Mouse (Mus musculus): ENCODE data around the gene Gm10277.

The Gm10277 gene

GRCm38 (mm10) chr11:77800491-77800868, 12.9 kb upstream of the Gm10277 start:
- no peak for DNase-seq (ENCODE audit: low spot score in 2 of 2)

DNA sequence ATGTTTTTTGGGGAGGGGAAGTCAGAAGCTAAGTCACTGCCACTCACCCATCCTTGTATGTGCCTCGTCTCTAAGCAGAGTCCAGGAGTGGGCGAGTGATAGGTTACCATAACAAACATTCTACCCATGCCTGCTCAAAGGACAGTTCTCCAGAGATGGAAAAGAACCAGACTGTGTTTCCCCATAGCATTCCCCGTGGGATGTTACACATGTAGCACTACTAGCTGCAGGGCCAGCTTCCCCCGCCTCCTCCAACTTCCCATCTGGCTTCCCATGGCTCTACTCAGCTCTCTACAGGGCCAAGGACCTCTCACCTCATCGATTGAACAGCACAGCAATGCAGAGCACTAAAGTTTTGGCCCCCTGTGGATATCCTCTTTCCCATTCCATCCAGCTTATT, 7.7 kb upstream of the Gm10277 start:
- DNase-seq (ENCODE audit: low spot score in 2 of 2): no peak

DNA sequence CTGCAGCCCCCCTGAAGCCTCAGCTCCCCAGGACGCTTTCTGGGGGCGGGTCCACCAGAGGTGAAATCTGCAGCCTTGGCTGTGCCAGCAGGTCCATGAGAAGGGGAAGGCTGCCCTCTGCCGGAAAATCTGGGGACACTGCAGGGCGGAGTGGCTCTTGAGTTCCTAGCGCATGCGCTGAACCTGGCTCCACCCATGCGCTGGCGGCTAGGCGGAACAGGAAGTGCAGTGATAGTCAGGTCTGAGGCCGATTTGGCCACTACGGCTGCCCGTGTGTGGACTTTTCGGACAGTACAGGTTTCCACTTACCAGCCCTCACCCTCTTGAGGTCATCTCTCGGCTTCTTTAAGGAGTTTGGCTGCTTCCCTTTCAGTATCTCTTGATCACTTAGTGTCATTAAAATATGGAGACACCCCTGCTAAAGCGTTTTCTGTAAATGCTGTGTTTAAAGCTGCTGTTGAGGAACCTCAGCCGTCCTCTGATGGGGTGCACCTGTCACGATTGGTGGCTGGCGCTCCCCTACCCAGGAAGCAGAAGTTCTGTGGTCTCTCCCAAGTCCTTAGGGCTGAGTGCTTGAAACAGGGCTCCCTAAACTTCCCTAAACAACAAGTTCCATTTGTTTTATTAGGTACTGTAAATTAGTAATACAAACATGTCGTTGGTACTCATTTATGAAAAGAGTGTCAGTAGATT, 5.8 kb upstream of the Gm10277 start:
- peak; percentile 96 to 98 for DNase-seq (ENCODE audit: low spot score in 2 of 2)

- no peak for DNase-seq (ENCODE audit: low spot score in 2 of 2)
Measured at GRCm38 (mm10) chr11:77792566-77792909, 5.0 kb upstream of the Gm10277 start.

DNA sequence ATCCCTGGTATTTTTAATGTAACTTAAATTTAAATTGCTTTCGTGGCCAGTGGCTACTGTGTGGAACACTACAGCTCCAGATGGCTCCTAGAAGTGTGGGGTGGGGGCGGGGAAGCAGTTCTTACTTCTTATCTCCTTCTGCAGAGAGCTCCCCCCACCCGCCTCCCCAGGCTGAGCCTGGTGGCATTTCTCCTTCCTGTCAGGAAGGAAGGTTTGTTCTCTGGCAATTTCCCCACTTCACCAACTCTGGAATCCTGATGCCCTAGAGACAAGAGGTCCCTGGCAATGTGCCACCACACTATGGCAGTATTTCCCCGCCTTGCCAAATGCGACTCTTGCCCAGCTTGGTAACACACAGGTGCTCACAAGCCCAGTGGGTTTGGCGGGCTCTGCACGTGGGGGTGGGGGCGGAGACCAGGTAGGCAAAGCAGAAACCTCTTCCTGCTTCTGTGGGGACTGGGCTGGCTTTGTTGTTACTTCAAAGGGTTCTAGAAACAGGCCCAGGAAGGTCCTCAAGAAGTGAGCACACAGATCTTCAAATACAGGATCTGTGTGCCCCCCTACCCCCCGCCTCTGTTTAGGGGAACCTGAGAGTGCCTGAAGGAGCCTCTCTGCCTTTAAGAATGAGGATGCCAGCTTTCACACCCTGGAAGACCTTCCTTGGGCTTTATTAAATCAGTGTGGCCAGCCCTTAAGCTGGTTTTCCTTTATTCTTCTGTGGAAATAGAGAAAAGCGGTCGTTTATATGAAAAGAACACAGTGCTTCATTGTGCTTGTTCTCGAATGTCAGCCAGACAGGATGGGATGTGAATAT, 4.4 kb upstream of the Gm10277 start:
- no peak for DNase-seq (ENCODE audit: low spot score in 2 of 2)

- DNase-seq (ENCODE audit: low spot score in 2 of 2): no peak
Measured at GRCm38 (mm10) chr11:77791241-77791727, 3.7 kb upstream of the Gm10277 start.

GRCm38 (mm10) chr11:77790286-77790685, 2.7 kb upstream of the Gm10277 start:
- no peak for DNase-seq (ENCODE audit: low spot score in 2 of 2)

DNA sequence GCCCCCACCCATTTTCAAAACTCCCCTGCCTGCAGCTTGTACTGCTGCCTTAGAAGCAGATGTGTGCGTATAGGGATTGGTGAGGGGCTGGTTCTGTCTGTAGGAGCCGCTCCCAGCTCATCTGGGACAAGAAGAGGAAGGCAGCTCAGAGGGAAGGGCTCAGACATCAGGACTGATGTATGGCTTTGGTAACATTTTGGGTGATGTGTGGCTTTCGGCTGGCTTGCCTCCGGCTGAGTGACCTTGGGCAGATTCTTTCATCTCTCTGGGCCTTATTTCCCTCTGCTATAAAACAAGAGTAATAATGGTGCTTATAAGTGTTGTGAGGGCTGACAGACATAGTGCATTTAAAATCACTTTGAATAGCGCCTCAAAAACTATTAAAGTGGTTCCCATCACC, 2.0 kb upstream of the Gm10277 start:
- DNase-seq (ENCODE audit: low spot score in 2 of 2): no peak

DNA sequence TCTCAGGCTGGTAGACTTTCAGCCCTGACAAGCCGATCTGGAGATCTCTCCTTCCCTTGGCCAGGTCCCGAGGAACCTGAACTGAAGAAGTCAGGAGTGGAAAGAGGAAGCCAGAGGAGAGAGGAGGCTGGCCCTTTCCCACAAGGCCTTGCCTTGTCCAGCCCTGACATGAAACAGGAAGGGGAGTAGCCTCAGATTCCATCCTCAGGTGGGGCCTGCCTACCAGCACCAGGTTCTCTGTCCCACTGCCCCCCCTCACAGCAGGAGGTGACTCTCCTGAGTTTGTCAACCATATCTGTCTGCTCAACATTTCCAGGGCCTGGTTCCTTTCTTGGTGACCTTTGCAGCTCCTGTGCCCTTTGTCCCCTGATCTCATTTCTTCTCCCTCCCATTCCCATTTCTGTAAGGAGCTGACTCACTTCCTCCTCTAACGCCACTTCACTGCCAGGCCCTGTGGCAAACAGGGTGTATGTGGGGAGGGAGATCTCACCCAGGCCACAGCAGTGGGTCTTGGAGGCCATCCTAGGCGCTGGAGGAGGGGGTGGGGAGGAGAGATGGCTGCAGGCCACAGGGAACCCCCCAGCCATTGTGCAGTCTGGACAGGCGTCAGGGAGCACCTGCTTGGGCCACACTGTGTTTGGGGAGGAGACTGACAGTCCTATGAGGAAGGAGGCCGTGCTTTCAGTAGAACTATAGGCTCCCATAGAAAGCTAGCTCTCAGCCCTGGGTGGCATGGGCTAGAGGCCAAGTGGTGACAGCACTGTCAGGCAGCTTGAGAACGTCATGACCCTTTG, 1.6 kb downstream of the Gm10277 start:
- peak in 1 of 2 experiments; percentile 62 for DNase-seq (ENCODE audit: low spot score in 2 of 2)

DNA sequence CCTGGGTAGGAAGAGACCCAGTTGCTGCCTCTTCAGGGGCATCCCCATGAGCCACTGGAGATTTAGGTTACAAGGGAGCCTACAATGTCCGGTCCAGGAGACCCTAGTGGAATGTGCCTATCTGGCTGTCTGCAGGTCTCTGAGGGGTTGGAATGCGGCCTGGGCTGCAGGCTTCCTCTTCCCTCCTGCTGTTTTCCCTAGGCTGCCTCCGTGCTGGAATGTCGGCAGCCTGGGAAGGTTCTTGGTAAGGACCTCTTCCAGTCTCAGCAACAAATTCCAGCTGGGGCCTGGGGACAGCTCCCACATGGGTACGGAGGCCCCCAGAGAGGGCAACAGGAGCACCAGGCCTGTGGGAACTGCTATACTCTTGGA, 2.2 kb downstream of the Gm10277 start:
- DNase-seq (ENCODE audit: low spot score in 2 of 2): no peak

GRCm38 (mm10) chr11:77784894-77785293, 2.7 kb downstream of the Gm10277 start:
- no peak for DNase-seq (ENCODE audit: low spot score in 2 of 2)

DNA sequence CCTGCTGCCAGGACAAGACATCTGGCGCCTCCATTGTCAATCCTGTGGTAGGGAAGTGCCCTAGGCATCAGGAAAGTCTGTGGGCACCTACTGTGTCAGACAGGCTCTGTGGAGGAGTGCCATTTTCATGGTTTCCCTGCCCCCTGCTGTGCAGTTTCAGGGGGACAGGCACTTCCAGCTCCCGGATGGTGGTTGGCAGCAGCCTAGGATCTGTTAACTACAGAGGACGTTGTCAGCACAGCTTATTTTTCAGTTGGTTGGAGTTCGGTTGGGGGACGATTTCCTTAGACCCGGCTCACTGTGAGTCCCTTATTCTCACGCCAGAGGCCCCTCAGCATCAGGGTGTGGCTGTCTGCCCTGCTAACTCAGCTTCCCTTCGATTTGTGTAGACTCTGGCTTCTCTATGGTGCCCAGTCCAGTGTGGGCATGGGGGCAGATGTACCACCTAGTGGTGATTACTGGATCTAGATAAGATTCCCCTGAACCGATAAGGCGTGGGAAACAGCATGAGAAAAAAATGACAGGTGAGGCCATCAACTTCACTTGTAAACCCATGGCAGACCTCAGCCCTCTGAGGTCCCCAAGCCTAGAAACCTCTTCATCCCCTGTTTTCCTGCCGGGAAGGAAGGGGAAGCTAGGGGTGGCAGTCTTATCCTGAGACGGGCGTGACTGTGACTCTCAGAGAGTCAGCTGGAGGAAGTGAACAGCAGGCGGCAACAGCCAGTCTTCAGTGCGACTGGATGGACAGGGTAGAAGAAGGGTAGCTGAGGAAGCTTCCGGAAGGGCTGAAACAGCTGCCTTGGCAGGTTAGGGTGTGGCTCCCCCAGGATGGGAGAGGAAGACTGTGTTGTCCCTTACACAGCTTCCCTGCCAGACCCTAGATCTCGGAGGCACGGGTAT, 3.5 kb downstream of the Gm10277 start:
- DNase-seq (ENCODE audit: low spot score in 2 of 2): no peak

- no peak for DNase-seq (ENCODE audit: low spot score in 2 of 2)
Measured at GRCm38 (mm10) chr11:77783211-77783746, 4.3 kb downstream of the Gm10277 start.

DNA sequence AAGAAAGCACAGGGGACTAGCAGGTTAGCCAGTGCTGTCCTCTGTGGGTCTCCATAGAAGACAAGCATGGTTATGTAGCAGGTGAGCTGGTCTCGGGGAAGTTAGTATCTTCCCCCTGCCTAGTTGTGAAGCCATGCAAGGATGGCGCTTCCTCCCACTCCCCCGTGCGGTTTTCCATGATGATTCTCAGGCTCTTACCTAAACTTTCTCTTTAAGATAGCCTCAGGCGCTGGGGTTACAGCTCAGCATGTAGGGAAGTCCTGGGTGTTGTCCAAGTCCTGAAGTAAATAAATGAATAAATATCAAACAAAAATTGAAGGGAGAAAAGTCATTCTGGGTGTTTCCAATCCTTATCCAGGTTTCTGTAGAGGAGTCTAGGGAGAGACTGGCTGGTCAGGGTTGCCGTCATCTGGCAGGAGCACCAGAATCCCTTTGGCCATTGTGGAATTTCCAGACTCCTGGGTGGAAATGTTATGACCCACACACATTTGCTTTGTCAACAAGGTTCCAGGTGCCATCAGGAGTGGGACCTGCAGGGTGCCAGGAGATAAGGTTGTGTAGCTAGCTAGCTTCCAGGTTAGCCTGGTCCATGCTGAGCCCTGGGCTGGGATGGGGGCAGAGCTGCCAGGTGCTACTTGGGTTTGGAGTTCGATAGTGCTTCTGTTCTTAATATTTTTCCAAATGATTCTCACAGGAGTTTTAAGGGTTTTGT, 5.3 kb downstream of the Gm10277 start:
- DNase-seq (ENCODE audit: low spot score in 2 of 2): no peak

DNA sequence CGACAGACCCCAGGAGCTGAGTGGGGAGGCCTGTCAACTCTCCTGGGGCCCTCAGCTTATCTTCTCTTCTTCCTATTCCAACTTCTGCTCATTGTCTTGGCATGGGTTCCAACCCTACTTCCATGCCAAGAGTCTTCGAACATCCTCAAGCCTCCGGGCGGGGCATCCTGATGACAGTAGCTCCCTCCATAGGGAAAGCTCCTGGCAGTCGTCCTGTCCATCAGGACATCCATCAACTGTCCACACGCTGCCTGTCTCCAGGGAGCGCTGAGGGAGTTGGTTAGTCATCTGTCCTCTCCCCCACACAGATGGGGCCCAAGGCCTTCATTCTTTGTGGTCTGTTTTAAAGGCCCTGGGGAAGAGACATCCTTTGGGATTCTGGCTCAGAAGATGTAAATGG, 6.5 kb downstream of the Gm10277 start:
- DNase-seq (ENCODE audit: low spot score in 2 of 2): peak in 1 of 2 experiments; percentile 38

GRCm38 (mm10) chr11:77779240-77779639, 8.3 kb downstream of the Gm10277 start:
- DNase-seq (ENCODE audit: low spot score in 2 of 2): peak; percentile 54 to 80

- DNase-seq (ENCODE audit: low spot score in 2 of 2): no peak
Measured at GRCm38 (mm10) chr11:77777937-77778336, 9.6 kb downstream of the Gm10277 start.

DNA sequence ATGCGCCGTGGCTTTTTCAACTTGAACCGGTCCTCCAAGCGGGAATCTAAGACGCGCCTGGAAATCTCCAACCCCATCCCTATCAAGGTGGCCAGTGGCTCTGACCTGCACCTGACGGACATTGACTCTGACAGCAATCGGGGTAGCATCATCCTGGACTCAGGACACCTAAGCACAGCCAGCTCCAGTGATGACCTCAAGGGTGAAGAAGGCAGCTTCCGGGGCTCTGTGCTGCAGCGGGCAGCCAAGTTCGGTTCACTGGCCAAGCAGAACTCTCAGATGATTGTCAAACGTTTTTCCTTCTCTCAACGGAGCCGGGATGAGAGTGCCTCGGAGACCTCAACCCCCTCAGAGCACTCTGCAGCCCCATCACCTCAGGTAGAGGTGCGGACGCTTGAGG, 10.1 kb downstream of the Gm10277 start:
- no peak for DNase-seq (ENCODE audit: low spot score in 2 of 2)

GRCm38 (mm10) chr11:77775701-77776400, 11.7 kb downstream of the Gm10277 start:
- DNase-seq (ENCODE audit: low spot score in 2 of 2): peak; percentile 25 to 70
